Mouse (Mus musculus) myocyte (in vitro differentiated cells): Measurements from ENCODE around the gene Ksr2.

Experiments
- CEBPB ChIP-seq: IDR thresholded peaks from 2 replicates; pipeline ENCODE4 v1.6.1; 2011; ENCODE audit warnings: mild to moderate bottlenecking, moderate library complexity; ENCODE audit not compliant: poor library complexity, insufficient read depth, severe bottlenecking
- E2F4 ChIP-seq: IDR thresholded peaks from one replicate; pipeline ENCODE4 v1.6.1; 2011; ENCODE audit warnings: mild to moderate bottlenecking, control low read depth, moderate library complexity; ENCODE audit not compliant: insufficient read depth
- MAX ChIP-seq: IDR thresholded peaks from one replicate; pipeline ENCODE4 v1.6.1; 2011; ENCODE audit warnings: low read depth, mild to moderate bottlenecking, control low read depth
- MYOD1 ChIP-seq, 3 experiments: IDR thresholded peaks; one replicate each; pipeline ENCODE4 v1.6.1; 2011; ENCODE audit warnings: control low read depth in 2 of 3, low read depth in 2 of 3, mild to moderate bottlenecking in 2 of 3, moderate library complexity in 1 of 3; ENCODE audit not compliant: insufficient read length in 2 of 3, control insufficient read depth in 1 of 3
- MYOG ChIP-seq, 3 experiments: IDR thresholded peaks; one replicate each; pipeline ENCODE4 v1.6.1; 2011; ENCODE audit warnings: control low read depth in 2 of 3, low read depth in 2 of 3, mild to moderate bottlenecking in 2 of 3; ENCODE audit not compliant: insufficient read length in 2 of 3, control insufficient read depth in 1 of 3, insufficient read depth in 1 of 3
- POLR2A ChIP-seq: IDR thresholded peaks from one replicate; pipeline ENCODE4 v1.6.1; 2011; ENCODE audit warnings: low read depth, mild to moderate bottlenecking, control low read depth, moderate library complexity; ENCODE audit not compliant: insufficient read length
- POLR2AphosphoS2 ChIP-seq: IDR thresholded peaks from one replicate; pipeline ENCODE4 v1.6.1; 2011; ENCODE audit warnings: low read depth, control low read depth; ENCODE audit not compliant: insufficient read length
- USF1 ChIP-seq: IDR thresholded peaks from one replicate; pipeline ENCODE4 v1.6.1; 2011; ENCODE audit warnings: low read depth, mild to moderate bottlenecking, control low read depth, moderate library complexity

GRCm38 (mm10) chr5:117658641-117659040 lies 244.8 kb downstream of the Ksr2 start:
- TF ChIP-seq CEBPB (no peak), POLR2A (no peak), MAX (no peak), MYOD1 (IDR thresholded peaks at IDR 0.05; ENCODE audit: control insufficient read depth in 1 of 3, insufficient read length in 2 of 3, low read depth in 2 of 3) (no peak), POLR2AphosphoS2 (no peak), USF1 (no peak), MYOG (IDR thresholded peaks at IDR 0.05; ENCODE audit: control insufficient read depth in 1 of 3, insufficient read depth in 1 of 3, insufficient read length in 2 of 3, low read depth in 2 of 3) (no peak), E2F4 (no peak)
